Mouse (Mus musculus) heart, adult 18-20 months (tissue): ENCODE results near the gene Il27. TPM values are rescaled to one million over a fixed set of nuclear protein-coding genes. Genes with fewer than 3 reads are reported as not detected.
A peak's percentile ranks its signal among the peaks of the same experiment; 100 is the strongest.

Source experiments
- DNase-seq, 2 experiments: peaks; one replicate each; pipeline ENCODE4 v3.0.0; 2021 to 2022; ENCODE audit warnings: mixed read lengths in 1 of 2
- long read RNA-seq, 2 experiments: library from polyadenylated mRNA; stranded (forward); transcript quantifications; one replicate each; pipeline ENCODE4 v2.0.0; 2021
- total RNA-seq, 2 experiments: library from RNA; stranded (reverse); gene quantifications; 2 replicates each; pipeline ENCODE4 v1.2.3; 2021

Il27 gene
- total RNA-seq: not detected
- long read RNA-seq, experiment 1: 0 reads
- long read RNA-seq, experiment 2: 0 reads

DNA sequence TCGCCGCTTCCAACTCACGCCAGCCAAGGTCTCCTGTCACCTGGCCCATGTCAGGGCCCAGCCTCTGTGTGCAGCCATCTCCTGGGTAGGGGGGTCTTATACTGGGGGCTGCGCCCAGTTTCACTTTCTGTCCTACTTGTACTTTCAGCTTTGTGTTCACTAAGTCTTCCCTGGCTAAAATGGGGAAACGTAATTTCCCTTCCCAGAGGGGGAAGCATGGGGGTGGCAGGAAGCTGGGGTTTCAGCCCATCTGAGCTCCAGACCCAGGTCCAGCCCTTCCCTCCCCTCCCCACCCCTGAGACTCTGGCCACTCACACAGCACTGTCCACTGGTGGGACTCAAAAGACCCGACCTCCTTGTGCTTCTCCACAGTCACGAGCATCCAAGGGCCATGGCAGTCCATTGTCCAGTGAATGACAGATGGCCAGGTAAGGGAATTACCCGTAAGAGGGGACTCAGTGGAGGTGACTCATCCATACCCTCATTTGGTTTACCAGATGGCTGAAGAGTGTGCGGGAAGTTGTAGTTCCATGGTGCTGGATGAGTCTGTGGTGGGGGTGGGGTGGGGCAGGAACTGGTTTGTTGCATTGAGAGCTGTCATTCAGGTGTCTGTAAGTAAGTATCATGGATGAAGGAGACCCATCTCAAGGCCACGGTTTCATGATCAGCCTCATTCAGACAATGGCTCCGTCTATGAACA lies at the start of gene Il27:
Gene Il27, minus strand, starts transcription at position 80 of the 700 bp plus-strand sequence.
- DNase-seq: no peak

DNA sequence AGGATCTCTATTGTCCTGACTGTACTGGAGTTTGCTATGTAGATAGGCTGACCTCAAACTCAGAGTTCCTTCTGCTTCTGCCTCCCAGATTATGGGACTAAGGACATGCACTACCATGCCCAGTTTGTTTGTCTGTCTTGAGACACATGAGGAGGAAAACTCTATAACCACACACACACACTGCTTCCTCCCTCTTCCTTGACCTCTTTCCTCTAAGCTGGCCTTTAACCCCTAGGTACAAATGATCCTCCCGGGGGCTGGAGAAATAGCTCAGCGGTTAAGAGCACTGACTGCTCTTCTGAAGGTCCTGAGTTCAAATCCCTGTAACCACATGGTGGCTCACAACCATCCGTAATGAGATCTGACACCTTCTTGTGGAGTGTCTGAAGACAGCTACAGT lies 49.6 kb upstream of the Il27 start:
- DNase-seq: no peak

- DNase-seq: peak; percentile 63 to 64
Measured at GRCm38 (mm10) chr7:126643244-126643617, 48.5 kb upstream of the Il27 start.

GRCm38 (mm10) chr7:126642545-126643243 lies 48.0 kb upstream of the Il27 start:
- no peak for DNase-seq

DNA sequence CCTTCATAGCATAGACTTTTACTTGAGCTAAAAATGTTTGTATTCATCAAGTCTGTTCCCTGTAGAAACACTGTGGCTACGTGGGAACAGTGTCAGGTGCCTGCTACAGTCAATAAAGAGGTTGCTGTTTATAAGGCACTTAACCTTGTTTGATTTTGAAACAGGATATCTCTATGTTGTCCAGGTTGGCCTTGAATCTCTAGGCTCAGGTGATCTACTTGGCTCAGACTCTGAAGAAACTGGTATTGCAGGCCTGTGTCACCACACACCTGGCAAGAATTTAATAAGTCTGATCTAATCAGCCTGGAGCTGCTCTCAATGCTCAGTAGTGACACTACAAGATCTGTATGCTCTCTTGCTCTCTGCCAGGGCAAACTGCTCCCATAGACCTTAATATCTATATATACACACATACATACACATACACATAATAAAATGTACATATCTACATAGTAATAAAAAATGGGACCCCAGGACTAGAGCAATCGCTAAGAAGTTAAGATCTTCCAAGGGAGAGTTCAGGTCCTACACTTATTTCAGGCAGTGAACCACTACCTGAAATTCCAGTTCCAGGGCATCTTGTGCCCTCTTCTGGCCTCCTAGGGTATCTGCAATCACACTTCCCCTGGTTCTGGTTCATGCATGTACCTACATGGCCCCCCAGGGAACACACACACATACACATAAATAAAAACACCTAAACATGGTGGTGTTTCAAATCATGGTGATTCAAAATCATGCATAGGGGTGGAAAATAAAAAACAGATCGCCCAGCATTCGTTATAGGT lies 42.2 kb upstream of the Il27 start:
- DNase-seq: peak; percentile 45 to 56

GRCm38 (mm10) chr7:126635375-126635774 lies 40.6 kb upstream of the Il27 start:
- DNase-seq: no peak

- no peak for DNase-seq
Measured at GRCm38 (mm10) chr7:126632478-126632877, 37.7 kb upstream of the Il27 start.

GRCm38 (mm10) chr7:126630824-126631518 lies 36.2 kb upstream of the Il27 start, which contains the start of gene Nupr1:
Nupr1 (minus strand) TSS chr7:126630861.
- DNase-seq: no peak

GRCm38 (mm10) chr7:126629915-126630314 lies 35.2 kb upstream of the Il27 start:
- DNase-seq: no peak

GRCm38 (mm10) chr7:126628111-126628510 lies 33.4 kb upstream of the Il27 start:
- peak in 1 of 2 experiments; percentile 32 for DNase-seq

DNA sequence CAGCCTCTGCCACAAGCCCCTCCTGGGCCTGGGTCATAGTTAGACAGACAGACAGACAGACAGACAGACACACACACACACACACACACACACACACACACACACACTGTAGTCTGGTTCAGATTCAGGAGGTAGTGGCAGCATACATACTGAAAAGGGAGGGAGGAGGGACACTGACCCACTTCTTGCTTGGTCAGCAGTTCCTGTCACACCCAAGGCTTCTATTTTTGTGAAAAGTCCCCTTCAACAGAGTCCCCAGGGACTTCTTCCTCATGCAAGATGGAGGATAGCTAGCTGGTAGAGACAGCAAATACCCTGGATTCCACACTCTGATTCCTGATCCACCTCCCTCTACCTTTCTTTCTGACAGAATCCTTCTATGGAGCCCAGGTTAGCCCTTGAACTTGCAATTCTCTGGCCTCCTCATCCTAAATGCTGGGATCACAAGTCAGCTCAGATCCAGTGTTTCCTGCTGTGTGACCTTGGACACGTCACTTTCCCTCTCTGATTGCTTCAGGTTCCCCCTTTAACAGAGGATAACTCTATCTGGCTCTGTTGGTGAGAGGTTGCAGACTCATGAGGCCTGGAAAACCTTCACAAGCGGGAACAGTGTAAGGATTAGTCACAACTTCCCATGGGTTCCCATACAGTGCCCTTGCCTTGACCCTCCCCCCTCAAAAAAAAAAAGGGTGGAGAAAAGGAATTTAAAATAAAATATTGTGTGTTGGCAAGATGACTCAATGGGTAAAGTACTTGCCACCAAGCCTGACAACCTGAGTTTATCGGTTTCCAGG lies 31.3 kb upstream of the Il27 start:
- DNase-seq: no peak

GRCm38 (mm10) chr7:126625369-126625768 lies 30.6 kb upstream of the Il27 start:
- DNase-seq: peak; percentile 89 to 95

DNA sequence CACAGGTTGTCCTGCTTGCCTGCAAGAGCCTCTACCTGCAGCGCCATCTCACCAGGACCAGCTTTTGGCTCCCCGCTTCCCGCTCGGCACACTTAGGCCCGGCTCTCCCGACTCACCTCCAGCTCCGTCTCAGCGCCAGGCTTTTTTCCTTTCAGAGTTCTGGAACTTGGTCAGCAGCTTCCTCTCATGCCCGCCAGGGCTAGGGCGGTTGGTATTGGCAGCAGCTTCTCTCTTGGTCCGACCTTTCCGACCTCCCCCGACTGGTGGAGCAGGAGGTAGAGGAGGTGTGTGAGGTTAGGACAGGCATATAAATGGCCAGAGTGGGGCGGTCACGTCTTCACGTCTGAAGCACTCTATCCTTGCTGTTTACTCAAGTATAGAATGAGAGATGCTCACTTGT lies 30.0 kb upstream of the Il27 start:
- DNase-seq: peak; percentile 28 to 48

- no peak for DNase-seq
Measured at GRCm38 (mm10) chr7:126623381-126623780, 28.6 kb upstream of the Il27 start.

GRCm38 (mm10) chr7:126621452-126622359 lies 27.0 kb upstream of the Il27 start:
- peak in 1 of 2 experiments; percentile 23 for DNase-seq

DNA sequence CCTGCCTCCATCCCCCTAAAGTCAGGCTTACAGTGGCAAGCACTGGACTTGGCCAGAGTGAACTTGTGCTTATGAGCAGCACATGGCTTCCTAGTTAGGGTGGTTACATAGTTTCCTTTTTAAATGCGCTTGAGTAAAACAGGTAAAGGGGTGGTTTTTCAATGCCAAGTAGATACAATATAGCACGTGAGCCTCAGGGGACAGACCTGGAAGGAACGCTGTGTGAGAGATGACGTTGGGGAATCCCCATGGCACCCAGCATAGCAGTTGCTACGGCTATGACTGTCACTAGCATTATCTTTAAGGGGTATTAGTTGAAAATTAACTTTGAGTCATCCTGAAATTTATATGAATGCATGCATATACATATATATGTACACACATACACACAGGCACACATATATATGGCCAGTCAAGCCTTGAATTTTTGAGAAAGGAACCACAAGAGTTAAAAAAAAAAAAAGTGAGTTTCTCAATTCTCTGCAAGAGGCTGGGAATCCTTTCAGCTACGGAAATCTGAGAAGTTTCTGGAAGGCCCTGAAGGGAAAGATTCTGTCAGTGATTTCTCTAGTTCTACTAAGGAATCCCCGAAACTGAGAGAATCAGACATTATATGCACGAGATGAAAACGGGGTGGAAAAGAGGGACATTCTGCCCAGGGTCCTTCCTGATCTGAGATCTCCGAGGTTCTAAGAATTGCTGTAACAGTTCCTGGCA lies 25.0 kb upstream of the Il27 start:
- no peak for DNase-seq

GRCm38 (mm10) chr7:126616707-126617106 lies 22.0 kb upstream of the Il27 start:
- no peak for DNase-seq

- DNase-seq: no peak
Measured at GRCm38 (mm10) chr7:126612736-126613135, 18.0 kb upstream of the Il27 start.

- DNase-seq: no peak
Measured at GRCm38 (mm10) chr7:126607796-126608195, 13.1 kb upstream of the Il27 start.

GRCm38 (mm10) chr7:126607064-126607463 lies 12.3 kb upstream of the Il27 start:
- peak; percentile 76 to 79 for DNase-seq
